Mouse (Mus musculus) liver, embryonic 13.5 days (tissue): ENCODE data around the gene Gsg1l. TPM values are rescaled to one million over a fixed set of nuclear protein-coding genes. Genes with fewer than 3 reads are reported as not detected.

Source experiments
- ATAC-seq: fragments of 200-750 bp; cut with Nextera tagmentation; 2 replicates; pipeline ENCODE4 v1.8.0; 2017; ENCODE audit warnings: low read depth, mild to moderate bottlenecking, moderate number of reproducible peaks, moderate library complexity
- DNase-seq: peaks from one replicate; pipeline ENCODE4 v3.0.0; 2022
- H3K27ac ChIP-seq: fragments of 300-500 bp; sonication (generic); 2 replicates; pipeline ENCODE4 v1.5.1; 2015; ENCODE audit warnings: moderate library complexity, mild to moderate bottlenecking, inconsistent platforms
- H3K27me3 ChIP-seq: fragments of 300-500 bp; sonication (generic); 2 replicates; pipeline ENCODE4 v1.6.1; 2015; ENCODE audit warnings: mild to moderate bottlenecking, inconsistent platforms
- H3K36me3 ChIP-seq: fragments of 300-500 bp; sonication (generic); 2 replicates; pipeline ENCODE4 v1.6.1; 2015; ENCODE audit warnings: mild to moderate bottlenecking, inconsistent platforms
- H3K4me1 ChIP-seq: fragments of 300-500 bp; sonication (generic); replicated peaks from 2 replicates; pipeline ENCODE4 v1.6.1; 2015; ENCODE audit warnings: inconsistent platforms
- H3K4me2 ChIP-seq: fragments of 300-500 bp; sonication (generic); 2 replicates; pipeline ENCODE4 v1.6.1; 2015; ENCODE audit warnings: inconsistent platforms, mild to moderate bottlenecking, moderate library complexity
- H3K4me3 ChIP-seq: fragments of 300-500 bp; sonication (generic); replicated peaks from 2 replicates; pipeline ENCODE4 v1.5.1; 2015; ENCODE audit warnings: mild to moderate bottlenecking, inconsistent platforms
- H3K9ac ChIP-seq: fragments of 300-500 bp; sonication (generic); 2 replicates; pipeline ENCODE4 v1.6.1; 2015; ENCODE audit warnings: mild to moderate bottlenecking, inconsistent platforms
- H3K9me3 ChIP-seq: fragments of 300-500 bp; sonication (generic); replicated peaks from 2 replicates; pipeline ENCODE4 v1.6.1; 2016; ENCODE audit warnings: inconsistent platforms
- WGBS: fragments of 180-500 bp; shearing (Covaris S2); methylation state at CpG from one replicate; pipeline ENCODE4 v1.1.7; 2015; ENCODE audit not compliant: insufficient replicate concordance; 5-methylcytosine and 5-hydroxymethylcytosine counted together
- polyA plus RNA-seq: library from polyadenylated mRNA; unstranded; fragments of >200 nt; fragmentation: Nextera tagmentation; extraction: Ambion mirVana; gene quantifications from 2 replicates; pipeline ENCODE4 v1.2.1, GENCODE M21; 2015

Gsg1l gene
- polyA plus RNA-seq, 1 experiment from 2014 or later: 0.06 TPM

DNA sequence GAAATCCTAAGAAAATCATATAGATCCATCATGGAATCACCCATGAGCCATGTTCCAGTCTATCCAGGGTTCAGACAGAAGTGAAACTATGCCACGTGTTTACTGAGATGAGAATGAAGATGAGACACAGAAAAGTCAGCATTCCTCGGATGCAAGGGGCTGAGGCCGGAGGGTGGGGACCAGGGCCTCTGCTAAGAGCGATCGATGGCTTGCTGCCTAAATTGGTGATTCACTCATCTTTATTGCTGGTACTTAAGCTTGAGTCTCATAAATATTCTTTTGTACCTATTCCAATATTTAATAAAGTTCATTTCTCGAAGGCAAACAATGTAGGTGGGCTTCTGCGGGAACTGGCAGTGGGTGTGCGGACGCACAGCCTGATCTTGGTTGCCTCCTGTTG is 105.5 kb downstream of the Gsg1l start:
- 71% methylated on average over 9 of the region's 9 CpGs for WGBS

DNA sequence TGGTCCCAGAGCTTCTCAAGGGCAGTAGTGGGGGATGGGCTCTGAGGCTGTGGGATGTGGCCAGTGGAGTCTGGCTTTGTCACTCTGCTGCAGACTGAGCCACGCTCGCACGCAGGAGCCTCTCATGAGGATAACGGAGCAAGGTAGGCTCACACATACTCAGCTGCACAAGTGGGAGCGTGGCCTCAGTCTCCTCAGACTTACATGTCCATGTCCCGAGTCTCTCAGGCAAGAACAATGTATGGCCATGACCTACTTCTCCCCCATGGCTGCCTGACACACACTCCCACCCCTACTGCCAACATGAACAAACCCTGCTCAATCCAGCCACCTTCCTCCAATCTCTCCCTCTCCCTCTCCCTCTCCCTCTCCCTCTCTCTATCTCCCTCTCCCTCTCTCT is 106.8 kb downstream of the Gsg1l start:
- Histone ChIP-seq H3K36me3 (no peaks in the 10 kb centered on the region), H3K4me2 (no peak overlapping the region), H3K27ac (no peak overlapping the region), H3K9me3 (no peaks in the 10 kb centered on the region), H3K27me3 (no peaks in the 10 kb centered on the region), H3K9ac (no peak overlapping the region), H3K4me1 (no peaks in the 10 kb centered on the region), H3K4me3 (no peak overlapping the region)
- DNase-seq (no peak), ATAC-seq (no peak)
- WGBS: 47% methylated on average over 6 of the region's 6 CpGs

More for the DNA sequence above, 105.5 kb downstream of the Gsg1l start:
- DNase-seq: no peak
- no peak overlapping the region for H3K27ac ChIP-seq
- no peak overlapping the region for H3K4me3 ChIP-seq
- no peaks in the 10 kb centered on the region for H3K36me3 ChIP-seq
- no peak for ATAC-seq
- H3K27me3 ChIP-seq: no peaks in the 10 kb centered on the region
- no peak overlapping the region for H3K9ac ChIP-seq
- no peak overlapping the region for H3K4me2 ChIP-seq
- H3K4me1 ChIP-seq: no peaks in the 10 kb centered on the region
- no peaks in the 10 kb centered on the region for H3K9me3 ChIP-seq

DNA sequence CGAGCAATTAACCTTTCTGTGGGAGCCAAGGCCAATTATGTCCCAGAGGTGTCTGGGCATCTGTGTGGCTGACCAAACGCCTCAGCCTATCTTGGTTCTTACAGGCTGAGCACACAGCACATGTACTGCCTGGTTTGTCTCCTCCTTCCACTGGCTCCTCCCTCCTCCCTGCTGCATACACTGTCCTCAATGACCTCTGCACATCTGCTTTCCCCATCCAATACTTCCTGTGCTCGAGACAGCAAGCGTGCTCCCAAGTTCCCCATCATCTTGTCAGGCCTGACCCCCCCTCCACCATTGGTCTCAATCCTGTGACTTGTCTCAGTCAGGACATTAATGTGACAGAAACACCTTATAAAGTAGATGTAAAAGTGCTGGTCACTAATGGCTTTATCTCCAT is 108.3 kb downstream of the Gsg1l start:
- H3K27me3 ChIP-seq: no peaks in the 10 kb centered on the region
- no peak overlapping the region for H3K4me3 ChIP-seq
- no peak overlapping the region for H3K9ac ChIP-seq
- WGBS: 47% methylated on average over 4 of the region's 4 CpGs
- no peak overlapping the region for H3K4me2 ChIP-seq
- H3K9me3 ChIP-seq: no peaks in the 10 kb centered on the region
- no peak overlapping the region for H3K27ac ChIP-seq
- ATAC-seq: no peak
- no peaks in the 10 kb centered on the region for H3K36me3 ChIP-seq
- no peaks in the 10 kb centered on the region for H3K4me1 ChIP-seq
- DNase-seq: no peak

DNA sequence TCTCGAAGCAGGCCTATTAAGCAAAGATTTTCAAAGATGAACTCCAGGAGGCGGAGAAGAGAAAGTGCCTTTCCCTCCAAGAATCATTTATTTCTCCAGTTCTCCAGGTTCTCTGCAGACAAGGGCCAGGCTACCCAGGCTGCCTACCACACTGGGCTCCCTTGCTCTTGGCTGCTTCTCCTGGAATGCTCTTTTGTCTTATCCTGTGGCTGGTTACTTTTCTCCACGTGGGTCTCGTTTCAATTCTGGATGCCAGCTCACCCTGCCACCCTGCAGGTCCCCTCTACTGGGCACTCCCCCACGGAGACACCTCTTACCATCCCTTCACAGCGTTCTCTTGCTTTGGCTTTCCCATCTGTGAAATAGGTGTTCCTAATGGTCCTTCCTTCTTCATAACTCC is 109.4 kb downstream of the Gsg1l start:
- H3K4me3 ChIP-seq: no peak overlapping the region
- H3K9ac ChIP-seq: no peak overlapping the region
- DNase-seq: no peak
- no peak overlapping the region for H3K4me2 ChIP-seq
- H3K27ac ChIP-seq: no peak overlapping the region
- no peaks in the 10 kb centered on the region for H3K9me3 ChIP-seq
- H3K36me3 ChIP-seq: no peaks in the 10 kb centered on the region
- 56% methylated on average over 6 of the region's 6 CpGs for WGBS
- no peaks in the 10 kb centered on the region for H3K4me1 ChIP-seq
- no peaks in the 10 kb centered on the region for H3K27me3 ChIP-seq
- no peak for ATAC-seq

DNA sequence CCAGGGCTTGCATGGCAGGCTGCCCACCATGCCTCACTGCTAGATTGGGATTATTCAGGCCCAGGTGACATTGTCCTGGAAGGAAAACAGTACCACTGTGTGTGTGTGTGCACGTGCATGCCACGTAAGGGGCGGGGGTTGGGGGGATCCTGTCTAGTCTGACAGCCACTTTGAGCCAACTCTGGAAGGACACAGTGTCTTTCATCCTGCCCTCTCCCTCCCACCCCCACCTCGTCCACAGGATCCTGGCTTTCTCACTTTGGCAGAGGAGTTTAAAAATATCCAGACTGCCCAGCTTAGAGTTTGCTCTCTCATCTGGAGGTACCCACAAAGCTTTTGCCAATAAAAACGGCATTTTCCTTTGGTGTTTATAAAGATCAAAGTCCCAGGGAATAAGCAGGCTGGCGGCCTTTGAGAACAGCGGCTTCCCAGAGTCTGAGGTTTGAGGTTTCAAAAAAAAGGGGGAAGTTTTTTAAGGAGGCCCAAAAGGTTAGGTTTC is 110.0 kb downstream of the Gsg1l start:
- no peaks in the 10 kb centered on the region for H3K4me1 ChIP-seq
- no peak overlapping the region for H3K4me3 ChIP-seq
- no peak for DNase-seq
- H3K36me3 ChIP-seq: no peaks in the 10 kb centered on the region
- no peaks in the 10 kb centered on the region for H3K27me3 ChIP-seq
- no peaks in the 10 kb centered on the region for H3K9me3 ChIP-seq
- ATAC-seq: no peak
- H3K4me2 ChIP-seq: no peak overlapping the region
- H3K9ac ChIP-seq: no peak overlapping the region
- no peak overlapping the region for H3K27ac ChIP-seq
- 45% methylated on average over 7 of the region's 7 CpGs for WGBS

DNA sequence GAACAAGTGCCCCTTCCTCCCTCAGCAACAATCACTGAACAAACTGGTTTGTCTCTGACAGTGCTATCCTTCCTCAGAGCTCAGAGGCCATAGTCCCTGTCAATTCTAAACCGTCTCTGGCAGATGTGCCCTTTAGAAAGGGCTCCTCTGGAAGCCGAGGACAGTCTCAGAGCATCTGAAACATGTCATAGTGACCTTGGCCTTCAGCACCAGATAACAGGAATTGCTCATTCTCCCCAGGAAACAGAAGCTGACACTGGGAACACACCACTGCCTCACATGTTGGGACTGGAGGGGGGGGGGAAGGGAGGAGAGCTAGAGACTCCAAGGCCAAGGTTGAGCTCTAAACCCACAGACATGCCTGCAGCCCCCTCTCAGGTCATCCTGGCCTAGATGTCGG is 113.1 kb downstream of the Gsg1l start:
- Histone ChIP-seq H3K9me3 (no peaks in the 10 kb centered on the region), H3K36me3 (no peaks in the 10 kb centered on the region), H3K27ac (no peak overlapping the region), H3K27me3 (no peaks in the 10 kb centered on the region), H3K4me1 (no peaks in the 10 kb centered on the region), H3K4me3 (no peak overlapping the region), H3K4me2 (no peak overlapping the region), H3K9ac (no peak overlapping the region)
- WGBS: 37% methylated on average over 3 of the region's 3 CpGs
- ATAC-seq: no peak
- DNase-seq: no peak

DNA sequence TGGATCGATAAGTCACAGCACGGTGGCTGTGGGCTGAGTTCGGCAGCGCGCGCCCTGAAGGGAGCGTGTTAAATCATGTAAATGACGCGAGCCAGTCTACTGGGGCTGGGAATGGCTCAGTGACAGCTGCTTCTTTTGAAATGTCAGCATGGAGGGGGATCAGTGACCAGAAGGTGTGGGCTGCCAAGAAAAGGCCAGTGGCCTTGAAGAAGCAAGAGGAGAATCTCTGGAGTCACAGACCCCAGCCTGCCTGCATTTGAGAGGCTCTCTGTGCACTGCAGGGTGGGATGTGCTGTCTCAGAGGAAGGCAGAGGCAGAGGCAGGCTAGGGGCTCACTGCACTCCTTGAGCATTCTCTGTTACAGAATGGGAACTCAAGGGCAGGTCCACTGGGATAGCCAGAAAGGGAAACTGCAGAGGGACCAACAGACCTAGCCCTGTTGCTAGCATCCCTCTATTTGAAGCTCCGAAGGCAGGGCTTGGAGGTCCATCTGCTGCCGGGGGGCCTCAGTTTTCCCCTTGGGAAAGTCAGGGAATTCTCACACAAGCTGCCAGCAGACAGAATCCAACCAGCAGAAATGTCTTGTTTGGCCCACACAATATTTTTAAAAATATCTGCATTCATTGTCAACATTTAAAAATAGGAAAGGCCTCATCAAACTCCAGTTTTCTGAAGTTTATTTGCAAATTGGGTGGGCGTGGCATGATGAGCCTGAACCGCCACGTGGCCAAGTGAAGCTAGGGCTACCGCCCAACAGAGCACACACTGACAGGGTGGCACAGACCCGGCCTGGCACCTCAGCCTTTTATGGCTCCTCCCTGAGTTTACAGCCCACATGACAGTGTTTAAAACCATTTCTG is 115.6 kb downstream of the Gsg1l start:
- no peak overlapping the region for H3K27ac ChIP-seq
- H3K4me2 ChIP-seq: no peak overlapping the region

DNA sequence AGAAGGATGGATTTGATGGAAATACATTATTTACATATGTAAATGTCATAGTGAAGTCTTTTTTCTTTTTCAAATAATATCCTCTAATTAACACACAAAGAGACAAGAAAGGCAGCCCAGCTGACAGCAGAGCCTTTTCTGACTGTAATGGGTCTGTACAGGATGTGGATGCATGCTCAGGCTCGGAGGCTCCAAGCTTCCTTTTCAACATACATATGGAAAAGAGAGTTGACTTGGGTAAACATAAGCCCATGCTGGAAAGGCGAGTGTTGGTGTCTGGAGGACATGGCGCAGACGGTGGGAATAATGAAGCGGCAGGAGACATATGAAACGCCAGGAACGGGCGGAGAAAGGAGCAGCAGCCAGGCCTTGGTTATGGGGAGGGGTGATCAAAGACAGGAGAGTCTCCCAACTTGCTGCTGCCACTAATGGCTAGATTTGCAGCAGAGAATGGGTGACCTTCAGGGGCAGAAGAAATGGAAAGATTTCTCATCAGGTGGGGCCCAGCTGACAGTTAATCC is 118.1 kb downstream of the Gsg1l start:
- no peaks in the 10 kb centered on the region; the same call in 1 of the 2 replicates for H3K4me1 ChIP-seq
- H3K27me3 ChIP-seq: peaks cover 3% of the 10 kb centered on the region; the same call in 1 of the 2 replicates
- no peak for DNase-seq
- WGBS: 70% methylated on average over 8 of the region's 8 CpGs
- no peak overlapping the region for H3K27ac ChIP-seq
- no peak overlapping the region for H3K9ac ChIP-seq
- no peak overlapping the region for H3K4me3 ChIP-seq
- no peak for ATAC-seq
- no peaks in the 10 kb centered on the region for H3K9me3 ChIP-seq
- H3K36me3 ChIP-seq: no peaks in the 10 kb centered on the region
- H3K4me2 ChIP-seq: no peak overlapping the region

More for the DNA sequence above, 115.6 kb downstream of the Gsg1l start:
- Histone ChIP-seq H3K9me3 (no peaks in the 10 kb centered on the region), H3K27me3 (peaks cover 3% of the 10 kb centered on the region; the same call in 1 of the 2 replicates), H3K9ac (no peak overlapping the region), H3K36me3 (no peaks in the 10 kb centered on the region), H3K4me3 (no peak overlapping the region), H3K4me1 (no peaks in the 10 kb centered on the region; the same call in 1 of the 2 replicates)
- no peak for ATAC-seq
- no peak for DNase-seq
- 63% methylated on average over 16 of the region's 16 CpGs for WGBS

DNA sequence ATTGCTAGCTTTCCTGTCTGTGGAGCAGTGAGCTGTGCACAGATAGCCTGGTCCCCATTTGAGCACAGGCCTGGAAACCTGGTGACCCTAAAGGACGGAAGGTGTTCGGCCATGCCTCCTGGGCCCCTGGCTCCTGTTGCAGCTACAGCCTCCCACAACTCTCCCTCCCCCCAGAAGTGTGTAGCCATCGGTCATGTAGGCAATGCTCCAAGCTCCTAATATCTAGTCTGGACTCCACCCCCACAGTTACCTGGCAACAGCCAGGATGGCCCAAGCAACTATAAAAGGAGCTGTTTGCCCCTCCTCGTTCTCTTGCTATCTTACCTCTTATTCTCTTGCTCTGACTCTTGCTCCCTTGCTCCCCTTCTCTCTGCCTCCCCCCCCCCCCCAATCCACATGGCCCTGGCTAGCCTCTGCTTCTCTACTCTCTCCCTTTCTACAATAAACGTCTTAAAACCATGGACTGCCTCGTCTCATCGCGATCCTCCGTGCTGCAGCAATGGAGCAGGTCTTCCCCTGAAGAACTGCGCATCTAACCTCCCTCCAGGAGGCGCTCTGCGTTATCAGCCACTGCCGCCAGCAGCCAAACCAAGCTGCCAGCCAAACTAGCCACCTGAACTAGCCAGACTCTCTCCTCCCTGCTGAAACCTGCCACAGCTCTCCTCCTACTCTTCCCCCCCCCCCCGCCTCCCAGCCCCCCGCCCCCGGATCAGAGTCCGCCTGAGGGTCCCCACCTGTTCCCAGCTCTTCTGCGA is 122.7 kb downstream of the Gsg1l start:
- H3K27ac ChIP-seq: no peak overlapping the region
- ATAC-seq (no peak), DNase-seq (no peak)
- H3K4me3 ChIP-seq: no peak overlapping the region
- H3K27me3 ChIP-seq: peaks cover 14% of the 10 kb centered on the region
- H3K4me2 ChIP-seq: no peak overlapping the region
- H3K9ac ChIP-seq: no peak overlapping the region
- no peaks in the 10 kb centered on the region for H3K9me3 ChIP-seq
- H3K36me3 ChIP-seq: no peaks in the 10 kb centered on the region
- no peaks in the 10 kb centered on the region; the same call in 1 of the 2 replicates for H3K4me1 ChIP-seq
- WGBS: 51% methylated on average over 18 of the region's 18 CpGs

DNA sequence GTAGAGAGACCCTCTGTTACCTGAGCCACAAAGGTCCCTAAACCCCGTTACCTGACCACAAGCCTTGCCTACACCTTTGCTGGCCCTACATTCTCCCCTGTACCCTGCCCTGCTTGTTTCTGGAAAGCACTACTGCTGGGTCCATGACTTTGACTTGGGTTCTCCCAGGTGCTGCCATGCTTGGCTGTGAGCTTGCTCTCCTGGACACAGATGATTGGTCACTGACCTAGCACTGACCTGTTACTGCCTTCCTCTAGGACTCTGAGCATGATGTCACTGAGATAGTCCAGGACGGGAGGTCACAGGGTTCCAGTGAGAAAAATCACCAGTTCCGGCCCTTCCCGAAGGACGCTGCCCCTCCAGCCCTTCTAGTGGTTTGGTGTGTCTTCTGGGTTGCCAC is 123.4 kb downstream of the Gsg1l start:
- H3K4me3 ChIP-seq: no peak overlapping the region
- no peaks in the 10 kb centered on the region; the same call in 1 of the 2 replicates for H3K4me1 ChIP-seq
- peaks cover 14% of the 10 kb centered on the region for H3K27me3 ChIP-seq
- H3K36me3 ChIP-seq: no peaks in the 10 kb centered on the region
- no peak for DNase-seq
- no peak overlapping the region for H3K27ac ChIP-seq
- no peak overlapping the region for H3K4me2 ChIP-seq
- ATAC-seq: no peak
- 66% methylated on average over 5 of the region's 5 CpGs for WGBS
- no peaks in the 10 kb centered on the region for H3K9me3 ChIP-seq
- H3K9ac ChIP-seq: no peak overlapping the region

DNA sequence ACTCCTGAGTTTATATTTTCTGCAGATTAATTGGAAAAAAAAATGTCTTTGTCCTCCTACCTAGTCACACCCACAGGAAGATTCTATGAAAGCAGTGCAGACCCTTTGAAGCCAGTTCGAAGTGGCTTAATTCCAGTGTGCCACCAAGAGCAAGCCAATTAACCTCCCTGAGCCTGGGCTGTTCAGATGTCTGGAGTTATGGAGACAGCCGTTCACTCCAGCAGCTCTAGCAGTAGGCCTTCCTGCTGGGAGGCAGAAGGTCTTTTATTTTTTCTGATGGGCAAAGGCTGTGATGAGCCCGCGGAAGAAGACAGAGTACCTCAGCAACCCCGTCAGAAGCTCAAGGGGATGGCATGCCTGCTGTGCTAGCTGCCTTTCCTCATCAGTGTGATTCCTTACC is 127.2 kb downstream of the Gsg1l start:
- 71% methylated on average over 5 of the region's 5 CpGs for WGBS
- Histone ChIP-seq H3K9ac (no peak overlapping the region), H3K4me2 (no peak overlapping the region), H3K36me3 (no peaks in the 10 kb centered on the region), H3K4me3 (no peak overlapping the region), H3K27me3 (peaks cover 11% of the 10 kb centered on the region), H3K27ac (no peak overlapping the region), H3K4me1 (peaks cover 6% of the 10 kb centered on the region; the same call in 1 of the 2 replicates), H3K9me3 (no peaks in the 10 kb centered on the region)
- DNase-seq (no peak), ATAC-seq (no peak)
